Mouse (Mus musculus) T-helper 17 cell (primary cell): ENCODE results near the gene Eif1.

Experiments
- in situ Hi-C, 2 experiments: fragments of 300-600 bp; cut with MboI, MseI; formaldehyde crosslinking; loops; 1 replicate in 1 of 2; 2 replicates in 1 of 2; pipeline ENCODE4 v1.15.1; 2025; ENCODE audit warnings: high pct_unique_total_duplicates in 2 of 2

Eif1 gene

GRCm38 (mm10) chr11:100344269-100344668, 24.6 kb downstream of the Eif1 start:
- in situ Hi-C loops, result no loop called here

- in situ Hi-C loops, result no loop called here
Observed at GRCm38 (mm10) chr11:100352076-100352857, 32.6 kb downstream of the Eif1 start.

- in situ Hi-C loops, result no loop called here
Observed at GRCm38 (mm10) chr11:100355151-100355951, 35.7 kb downstream of the Eif1 start.

GRCm38 (mm10) chr11:100355972-100356818, 36.5 kb downstream of the Eif1 start, which contains the start of gene Hap1:
Hap1 (minus strand) TSS chr11:100356128.
- in situ Hi-C loops, result no loop called here

- in situ Hi-C loops, result no loop called here
Observed at GRCm38 (mm10) chr11:100356819-100357211, 37.1 kb downstream of the Eif1 start.

GRCm38 (mm10) chr11:100357408-100357807, 37.7 kb downstream of the Eif1 start:
- in situ Hi-C loops, result no loop called here

- in situ Hi-C loops, result loop anchor here in 1 of 2 experiments (10.0 kb wide), 1 partner anchor 125 kb away; no protein-coding TSS in a partner anchor
Observed at GRCm38 (mm10) chr11:100360175-100360574, 40.5 kb downstream of the Eif1 start.

GRCm38 (mm10) chr11:100361059-100361458, 41.4 kb downstream of the Eif1 start:
- in situ Hi-C loops, result loop anchor here in 1 of 2 experiments (10.0 kb wide), 1 partner anchor 124 kb away; no protein-coding TSS in a partner anchor

- in situ Hi-C loops, result loop anchor here in 1 of 2 experiments (10.0 kb wide), 1 partner anchor 122 kb away; no protein-coding TSS in a partner anchor
Observed at GRCm38 (mm10) chr11:100362209-100362978, 42.7 kb downstream of the Eif1 start.

GRCm38 (mm10) chr11:100362979-100363562, 43.4 kb downstream of the Eif1 start:
- in situ Hi-C loops, result loop anchor here in 1 of 2 experiments (10.0 kb wide), 1 partner anchor 122 kb away; no protein-coding TSS in a partner anchor

GRCm38 (mm10) chr11:100369145-100369544, 49.5 kb downstream of the Eif1 start:
- in situ Hi-C loops, result loop anchor here in 1 of 2 experiments (10.0 kb wide), 1 partner anchor 116 kb away; no protein-coding TSS in a partner anchor

GRCm38 (mm10) chr11:100369822-100370221, 50.1 kb downstream of the Eif1 start:
- in situ Hi-C loops, result loop anchor here (5.0 to 10.0 kb wide), 2 partner anchors 82 to 115 kb away; no protein-coding TSS in a partner anchor
